Mouse (Mus musculus) stomach, embryonic 14.5 days (tissue): ENCODE data around the gene Arhgef28. TPM values are rescaled to one million over a fixed set of nuclear protein-coding genes. Genes with fewer than 3 reads are reported as not detected.

ENCODE experiments used
- ATAC-seq: fragments of 200-750 bp; cut with Nextera tagmentation; 2 replicates; pipeline ENCODE4 v1.8.0; 2017; ENCODE audit warnings: low read depth, moderate TSS enrichment; ENCODE audit not compliant: insufficient number of reproducible peaks, insufficient read depth, low FRiP score
- H3K27ac ChIP-seq: fragments of 300-500 bp; sonication (generic); 2 replicates; pipeline ENCODE4 v1.5.1; 2014; ENCODE audit warnings: mild to moderate bottlenecking, low read length, moderate library complexity, mixed read lengths
- H3K27me3 ChIP-seq: fragments of 300-500 bp; sonication (generic); 2 replicates; pipeline ENCODE4 v1.6.1; 2014; ENCODE audit warnings: low read length, control low read depth, mixed read lengths; ENCODE audit not compliant: control insufficient read depth, insufficient read depth
- H3K36me3 ChIP-seq: fragments of 300-500 bp; sonication (generic); 2 replicates; pipeline ENCODE4 v1.6.1; 2014; ENCODE audit warnings: mild to moderate bottlenecking, control low read depth, low read length, moderate library complexity, mixed read lengths; ENCODE audit not compliant: control insufficient read depth, insufficient read depth
- H3K4me1 ChIP-seq: fragments of 300-500 bp; sonication (generic); 2 replicates; pipeline ENCODE4 v1.6.1; 2014; ENCODE audit warnings: low read length, control low read depth, mixed read lengths; ENCODE audit not compliant: control insufficient read depth, insufficient read depth
- H3K4me2 ChIP-seq: fragments of 300-500 bp; sonication (generic); replicated peaks from 2 replicates; pipeline ENCODE4 v1.6.1; 2014; ENCODE audit warnings: low read depth, low read length, control low read depth
- H3K4me3 ChIP-seq: fragments of 300-500 bp; sonication (generic); 2 replicates; pipeline ENCODE4 v1.5.1; 2014; ENCODE audit warnings: low read depth, low read length, control low read depth
- H3K9ac ChIP-seq: fragments of 300-500 bp; sonication (generic); replicated peaks from 2 replicates; pipeline ENCODE4 v1.6.1; 2014; ENCODE audit warnings: low read depth, mild to moderate bottlenecking, control low read depth, low read length, moderate library complexity, mixed read lengths
- H3K9me3 ChIP-seq: fragments of 300-500 bp; sonication (generic); 2 replicates; pipeline ENCODE4 v1.6.1; 2016; ENCODE audit warnings: low read depth, low read length, control low read depth; ENCODE audit not compliant: control insufficient read depth
- WGBS: fragments of 180-500 bp; shearing (Covaris S2); extraction: QIAGEN DNeasy Blood & Tissue Kit; methylation state at CpG from one replicate; pipeline ENCODE4 v1.1.7; 2014; 5-methylcytosine and 5-hydroxymethylcytosine counted together
- polyA plus RNA-seq: library from polyadenylated mRNA; unstranded; fragments of >200 nt; fragmentation: Nextera tagmentation; extraction: Ambion mirVana; gene quantifications from 2 replicates; pipeline ENCODE4 v1.2.1, GENCODE M21; 2014

Gene Arhgef28
- polyA plus RNA-seq, 1 experiment from 2014 or later: 28.4 TPM

DNA sequence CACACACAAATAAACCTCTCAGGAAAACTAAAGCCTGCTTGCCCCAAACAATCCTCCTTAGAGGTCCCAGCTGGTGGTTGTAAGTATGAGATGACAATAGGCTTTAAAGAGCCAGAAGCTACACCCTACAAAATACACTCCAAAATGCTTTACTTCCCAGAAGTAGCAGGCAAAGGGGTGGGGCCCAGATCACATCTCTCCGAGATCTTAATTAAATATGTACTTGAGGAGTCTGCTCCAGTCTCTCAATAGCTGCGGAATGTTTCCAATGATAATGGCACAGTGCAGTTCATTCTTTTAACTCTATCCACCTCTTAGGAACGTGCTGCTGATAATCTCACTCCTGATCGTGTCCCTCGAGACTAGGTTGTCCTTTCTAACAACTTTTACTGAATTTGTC is 240.2 kb downstream of the Arhgef28 start:
- no peaks in the 10 kb centered on the region; the same call in 1 of the 2 replicates for H3K36me3 ChIP-seq
- no peaks in the 10 kb centered on the region for H3K4me1 ChIP-seq
- no peak overlapping the region for H3K4me3 ChIP-seq
- H3K4me2 ChIP-seq: no peak overlapping the region
- WGBS: 52% methylated on average over 5 of the region's 5 CpGs
- no peaks in the 10 kb centered on the region for H3K9me3 ChIP-seq
- H3K27ac ChIP-seq: no peak overlapping the region
- H3K9ac ChIP-seq: no peak overlapping the region
- 0 out of 2 replicates have a peak, but pooled peaks have one; percentile 53 for ATAC-seq
- no peaks in the 10 kb centered on the region for H3K27me3 ChIP-seq

DNA sequence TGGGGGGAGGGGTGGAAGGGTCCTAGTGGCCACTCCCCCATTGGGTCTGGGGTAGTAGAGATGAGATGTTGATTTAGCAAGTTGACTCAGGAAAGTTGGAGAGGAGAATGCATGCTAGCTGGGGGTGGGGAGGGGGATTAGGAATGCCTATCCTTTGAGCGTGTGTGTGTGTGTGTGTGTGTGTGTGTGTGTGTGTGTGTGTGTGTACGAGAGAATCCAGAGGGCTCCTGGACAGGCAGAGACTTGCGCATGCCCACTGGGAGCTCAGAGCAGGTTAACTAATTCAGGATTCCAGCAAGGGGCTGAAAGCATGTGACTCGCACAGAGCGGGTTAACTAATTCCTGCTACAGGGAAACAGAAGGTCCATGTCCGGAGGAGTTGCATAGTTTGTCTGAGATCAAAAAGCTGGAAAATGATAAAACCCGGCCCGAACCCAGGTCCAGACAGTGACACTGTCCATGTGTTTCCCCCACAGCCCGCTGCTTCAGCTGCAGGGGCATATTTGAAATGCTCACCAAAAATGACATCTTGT is 241.3 kb downstream of the Arhgef28 start:
- H3K9me3 ChIP-seq: no peaks in the 10 kb centered on the region
- WGBS: 54% methylated on average over 9 of the region's 9 CpGs
- H3K27ac ChIP-seq: no peak overlapping the region
- H3K27me3 ChIP-seq: no peaks in the 10 kb centered on the region
- H3K36me3 ChIP-seq: no peaks in the 10 kb centered on the region; the same call in 1 of the 2 replicates
- no peak overlapping the region for H3K4me3 ChIP-seq
- H3K4me1 ChIP-seq: no peaks in the 10 kb centered on the region
- 0 out of 2 replicates have a peak, but pooled peaks have one; percentile 46 for ATAC-seq
- H3K4me2 ChIP-seq: no peak overlapping the region
- no peak overlapping the region for H3K9ac ChIP-seq

DNA sequence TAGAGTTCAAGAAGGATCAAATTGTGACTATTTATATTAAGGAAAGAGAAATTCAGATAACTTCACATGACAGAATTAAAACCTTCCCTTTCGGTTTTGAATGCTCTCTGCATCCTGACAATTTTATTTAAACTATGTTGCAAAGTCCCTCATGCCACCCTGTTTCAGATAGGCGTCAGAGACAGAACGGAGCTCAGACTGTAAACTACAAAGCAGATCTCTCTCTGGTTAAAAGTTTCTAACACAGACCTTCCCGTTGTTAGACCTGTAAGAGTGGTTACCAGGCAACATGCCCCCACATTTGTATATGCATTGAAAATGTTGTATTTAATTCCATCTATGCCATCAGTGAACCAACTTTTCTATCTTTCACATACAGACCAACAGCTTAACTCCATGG is 246.1 kb downstream of the Arhgef28 start:
- no peak for ATAC-seq
- H3K4me2 ChIP-seq: no peak overlapping the region
- H3K4me3 ChIP-seq: no peak overlapping the region
- no peaks in the 10 kb centered on the region for H3K27me3 ChIP-seq
- H3K9me3 ChIP-seq: no peaks in the 10 kb centered on the region
- no peak overlapping the region for H3K9ac ChIP-seq
- no peak overlapping the region for H3K27ac ChIP-seq
- no peaks in the 10 kb centered on the region; the same call in 1 of the 2 replicates for H3K36me3 ChIP-seq
- peaks cover 3% of the 10 kb centered on the region; the same call in 1 of the 2 replicates for H3K4me1 ChIP-seq
- 75% methylated on average over 4 of the region's 4 CpGs for WGBS

DNA sequence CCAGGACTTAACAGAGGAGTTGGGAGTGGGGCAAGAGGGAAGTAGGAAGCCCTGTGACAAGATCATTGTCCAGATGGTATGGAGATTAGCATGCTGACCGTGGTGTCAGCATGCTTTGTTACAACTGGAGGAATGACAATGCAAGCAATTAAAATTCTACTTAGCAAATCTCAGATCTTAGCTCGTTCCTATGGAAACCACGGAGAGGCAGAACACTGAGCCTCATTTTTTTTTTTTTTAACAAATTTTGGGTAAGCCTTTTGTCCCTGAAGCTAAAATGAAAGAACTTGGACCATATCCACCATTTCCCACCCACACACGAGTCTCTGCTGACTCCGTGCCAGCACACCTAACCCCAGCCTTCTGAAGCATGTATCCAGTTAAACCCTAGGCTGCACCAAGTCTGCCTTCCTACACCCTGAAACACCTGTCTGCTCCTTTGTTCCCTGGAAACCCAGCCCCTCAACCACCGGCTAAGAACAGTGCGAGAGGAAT is 246.8 kb downstream of the Arhgef28 start:
- Histone ChIP-seq H3K4me3 (no peak overlapping the region), H3K4me2 (no peak overlapping the region), H3K27ac (no peak overlapping the region), H3K4me1 (peaks cover 3% of the 10 kb centered on the region; the same call in 1 of the 2 replicates), H3K27me3 (no peaks in the 10 kb centered on the region), H3K9me3 (no peaks in the 10 kb centered on the region), H3K36me3 (no peaks in the 10 kb centered on the region; the same call in 1 of the 2 replicates), H3K9ac (no peak overlapping the region)
- WGBS: 50% methylated on average over 7 of the region's 7 CpGs
- ATAC-seq: no peak

DNA sequence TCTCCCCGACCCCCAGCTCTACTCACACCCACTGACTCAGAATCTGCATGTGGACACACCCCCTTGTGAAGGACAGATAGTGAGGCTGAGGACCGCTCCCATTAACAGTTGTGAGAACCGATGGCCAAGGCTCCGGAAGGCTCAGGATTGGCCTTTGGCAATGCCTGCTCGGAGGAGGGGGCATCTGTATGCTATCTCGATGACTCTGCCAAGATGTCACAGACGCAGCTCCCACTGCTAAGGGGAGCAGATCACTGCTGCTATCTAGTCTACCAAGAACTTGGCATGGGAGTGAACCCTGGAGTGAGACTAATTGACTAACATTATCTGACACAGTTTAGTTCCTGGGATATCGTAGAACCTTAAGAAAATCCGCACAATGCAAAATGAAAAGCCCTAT is 250.5 kb downstream of the Arhgef28 start:
- 53% methylated on average over 9 of the region's 9 CpGs for WGBS
- Histone ChIP-seq H3K4me3 (no peak overlapping the region), H3K27ac (no peak overlapping the region), H3K4me2 (no peak overlapping the region), H3K9ac (no peak overlapping the region), H3K27me3 (no peaks in the 10 kb centered on the region), H3K9me3 (no peaks in the 10 kb centered on the region), H3K4me1 (peaks cover 3% of the 10 kb centered on the region; the same call in 1 of the 2 replicates), H3K36me3 (no peaks in the 10 kb centered on the region)
- ATAC-seq: no peak

DNA sequence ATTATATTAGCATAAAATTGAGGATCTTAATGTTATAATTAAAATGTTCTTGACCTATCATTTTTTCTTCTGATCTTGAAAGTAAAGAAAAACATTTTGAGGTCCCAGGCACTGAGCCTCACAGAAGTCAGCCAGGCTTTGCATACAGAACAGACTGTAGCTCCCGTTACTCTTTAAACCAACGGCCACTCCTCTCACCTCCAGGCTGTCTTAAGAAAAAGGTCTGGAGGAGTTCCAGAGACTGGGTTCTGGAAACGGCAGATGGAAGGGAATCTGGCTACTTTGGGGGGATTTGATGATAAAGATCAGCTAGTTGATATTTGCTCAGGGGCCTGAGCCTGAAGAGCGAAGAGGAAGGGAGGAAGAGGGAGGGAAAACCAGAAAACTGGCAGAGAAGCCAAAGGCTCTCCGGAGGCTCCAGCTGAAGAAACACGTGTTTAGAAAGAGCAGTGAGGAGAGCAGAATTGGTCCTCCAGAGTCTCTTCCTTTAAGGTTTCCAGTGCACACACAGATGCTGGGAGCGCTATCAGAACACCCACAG is 251.2 kb downstream of the Arhgef28 start:
- no peak overlapping the region for H3K4me3 ChIP-seq
- no peak overlapping the region for H3K4me2 ChIP-seq
- no peaks in the 10 kb centered on the region for H3K9me3 ChIP-seq
- no peak for ATAC-seq
- H3K27ac ChIP-seq: no peak overlapping the region
- H3K9ac ChIP-seq: no peak overlapping the region
- WGBS: 19% methylated on average over 7 of the region's 7 CpGs
- no peaks in the 10 kb centered on the region for H3K27me3 ChIP-seq
- H3K4me1 ChIP-seq: peaks cover 3% of the 10 kb centered on the region; the same call in 1 of the 2 replicates
- no peaks in the 10 kb centered on the region for H3K36me3 ChIP-seq

DNA sequence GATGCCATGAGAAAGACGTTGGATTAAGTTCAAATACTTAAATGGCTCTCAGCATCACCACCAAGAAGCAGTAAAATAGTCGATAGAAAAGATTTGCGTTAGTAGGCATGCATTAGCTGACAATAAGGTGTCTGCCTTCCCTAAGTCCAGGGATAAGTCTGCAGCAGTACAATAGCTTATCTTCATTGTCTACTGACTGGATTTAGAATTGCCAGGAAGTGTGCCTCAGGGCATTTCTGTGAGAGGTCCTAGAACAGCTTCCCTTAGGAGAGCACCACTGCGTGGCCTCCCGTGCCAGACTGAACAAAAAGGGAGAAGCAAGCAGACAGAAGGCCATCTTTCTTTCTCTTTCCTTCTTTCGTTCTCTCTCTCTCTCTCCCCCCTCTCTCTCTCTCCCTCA is 252.2 kb downstream of the Arhgef28 start:
- Histone ChIP-seq H3K27ac (no peak overlapping the region), H3K4me1 (peaks cover 3% of the 10 kb centered on the region; the same call in 1 of the 2 replicates), H3K4me2 (no peak overlapping the region), H3K9me3 (no peaks in the 10 kb centered on the region), H3K36me3 (no peaks in the 10 kb centered on the region), H3K4me3 (no peak overlapping the region), H3K27me3 (no peaks in the 10 kb centered on the region), H3K9ac (no peak overlapping the region)
- ATAC-seq: no peak
- 75% methylated on average over 6 of the region's 6 CpGs for WGBS

DNA sequence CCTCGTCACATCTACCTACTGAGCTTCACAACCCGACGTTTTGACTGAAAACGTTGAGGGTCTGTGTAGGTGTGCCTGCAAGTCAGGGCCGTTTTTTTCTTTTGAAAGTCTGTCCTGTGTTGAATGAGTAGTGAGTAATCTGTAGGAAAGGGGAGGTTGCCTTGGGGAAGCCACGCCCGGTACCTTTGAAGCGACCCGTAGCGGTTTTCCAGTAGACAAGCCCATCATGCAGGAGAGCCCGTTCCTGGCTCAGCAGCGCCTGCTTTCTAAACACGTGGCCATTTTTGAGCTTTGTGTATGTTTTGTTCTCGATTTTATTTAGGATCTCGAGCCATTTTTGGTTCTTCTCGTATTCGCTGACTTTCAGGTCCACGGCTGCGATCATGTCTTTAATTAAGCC is 252.7 kb downstream of the Arhgef28 start:
- ATAC-seq: no peak
- H3K4me1 ChIP-seq: peaks cover 3% of the 10 kb centered on the region; the same call in 1 of the 2 replicates
- no peaks in the 10 kb centered on the region for H3K27me3 ChIP-seq
- H3K36me3 ChIP-seq: no peaks in the 10 kb centered on the region
- H3K4me3 ChIP-seq: no peak overlapping the region
- WGBS: 91% methylated on average over 19 of the region's 19 CpGs
- no peak overlapping the region for H3K27ac ChIP-seq
- H3K9ac ChIP-seq: no peak overlapping the region
- H3K9me3 ChIP-seq: no peaks in the 10 kb centered on the region
- no peak overlapping the region for H3K4me2 ChIP-seq
